Mouse (Mus musculus) hindbrain, postnatal 0 days (tissue): ENCODE results near the gene Smpd3. TPM values are rescaled to one million over a fixed set of nuclear protein-coding genes. Genes with fewer than 3 reads are reported as not detected.

Source experiments
- ATAC-seq: fragments of 200-750 bp; cut with Nextera tagmentation; 2 replicates; pipeline ENCODE4 v1.8.0; 2017; ENCODE audit warnings: mild to moderate bottlenecking, moderate TSS enrichment, moderate library complexity
- DNase-seq: peaks from one replicate; pipeline ENCODE4 v3.0.0-alpha.2; 2015; ENCODE audit warnings: low spot score
- H3K27ac ChIP-seq: fragments of 300-500 bp; sonication (generic); 2 replicates; pipeline ENCODE4 v1.5.1; 2014; ENCODE audit warnings: mild to moderate bottlenecking
- H3K27me3 ChIP-seq: fragments of 300-500 bp; sonication (generic); 2 replicates; pipeline ENCODE4 v1.6.1; 2014; ENCODE audit warnings: low read length, mixed read lengths; ENCODE audit not compliant: insufficient read depth
- H3K36me3 ChIP-seq: fragments of 300-500 bp; sonication (generic); 2 replicates; pipeline ENCODE4 v1.6.1; 2014; ENCODE audit warnings: low read length, mixed read lengths; ENCODE audit not compliant: insufficient read depth
- H3K4me1 ChIP-seq: fragments of 300-500 bp; sonication (generic); 2 replicates; pipeline ENCODE4 v1.6.1; 2014; ENCODE audit warnings: antibody characterized with exemption, low read length, mixed read lengths; ENCODE audit not compliant: insufficient read depth
- H3K4me2 ChIP-seq: fragments of 300-500 bp; sonication (generic); 2 replicates; pipeline ENCODE4 v1.6.1; 2014; ENCODE audit warnings: low read depth, mild to moderate bottlenecking, low read length, moderate library complexity, mixed read lengths
- H3K4me3 ChIP-seq: fragments of 300-500 bp; sonication (generic); 2 replicates; pipeline ENCODE4 v1.5.1; 2014; ENCODE audit warnings: low read length
- H3K9ac ChIP-seq: fragments of 300-500 bp; sonication (generic); replicated peaks from 2 replicates; pipeline ENCODE4 v1.6.1; 2014; ENCODE audit warnings: mild to moderate bottlenecking, low read length, moderate library complexity, mixed read lengths
- H3K9me3 ChIP-seq: fragments of 300-500 bp; sonication (generic); 2 replicates; pipeline ENCODE4 v1.6.1; 2016; ENCODE audit warnings: low read length, mixed read lengths
- CTCF ChIP-seq: IDR thresholded peaks from 2 replicates; pipeline ENCODE4 v1.5.1; 2016; ENCODE audit warnings: antibody characterized with exemption, control low read depth, low read depth
- WGBS: fragments of 180-500 bp; shearing (Covaris S2); extraction: QIAGEN DNeasy Blood & Tissue Kit; methylation state at CpG from one replicate; pipeline ENCODE4 v1.1.7; 2014; 5-methylcytosine and 5-hydroxymethylcytosine counted together
- polyA plus RNA-seq: library from polyadenylated mRNA; unstranded; fragments of >200 nt; fragmentation: Nextera tagmentation; extraction: Ambion mirVana; gene quantifications from 2 replicates; pipeline ENCODE4 v1.2.1, GENCODE M21; 2015
- total RNA-seq: library from RNA; depleted of rRNA; stranded (reverse); fragments of >200 nt; gene quantifications from 2 replicates; pipeline ENCODE4 v1.2.3, GENCODE M21; 2014

The Smpd3 gene
- total and polyA plus RNA-seq, 2 experiments from 2014 or later = 58.2 to 88.3 TPM

DNA sequence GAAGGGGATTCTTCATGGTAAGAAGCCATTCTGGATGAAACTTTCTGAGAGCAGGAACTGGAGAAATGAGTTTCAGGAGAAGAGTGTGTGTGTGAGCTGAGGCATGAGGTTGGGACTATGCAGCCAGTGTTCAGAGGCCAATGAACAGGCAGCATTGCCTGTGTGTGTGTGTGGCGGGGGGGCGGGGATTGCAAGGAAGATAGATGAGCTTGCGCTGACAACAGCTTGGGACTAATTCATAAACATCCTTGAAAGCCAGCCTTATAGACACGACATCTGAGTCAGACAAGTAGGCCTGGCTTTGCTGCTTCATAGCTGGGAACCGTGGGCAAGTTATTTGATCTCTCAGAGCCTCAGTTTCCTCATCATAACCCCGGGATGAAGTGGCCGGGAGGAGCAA is 31.3 kb upstream of the Smpd3 start:
- H3K27ac ChIP-seq = no peak overlapping the region
- ATAC-seq (no peak), DNase-seq (no peak)
- H3K4me2 ChIP-seq = no peak overlapping the region
- no peak for TF ChIP-seq CTCF
- H3K4me1 ChIP-seq = no peaks in the 10 kb centered on the region
- H3K36me3 ChIP-seq = no peaks in the 10 kb centered on the region
- no peak overlapping the region for H3K4me3 ChIP-seq
- H3K9ac ChIP-seq = no peak overlapping the region
- WGBS = 84% methylated on average over 7 of the region's 7 CpGs
- no peaks in the 10 kb centered on the region for H3K27me3 ChIP-seq
- no peaks in the 10 kb centered on the region for H3K9me3 ChIP-seq

- H3K9me3 ChIP-seq = no peaks in the 10 kb centered on the region
- no peak overlapping the region for H3K4me3 ChIP-seq
- DNase-seq = no peak
- H3K36me3 ChIP-seq = no peaks in the 10 kb centered on the region
- H3K9ac ChIP-seq = no peak overlapping the region
- H3K4me1 ChIP-seq = no peaks in the 10 kb centered on the region
- no peak for ATAC-seq
- H3K27ac ChIP-seq = no peak overlapping the region
- 71% methylated on average over 3 of the region's 3 CpGs for WGBS
- H3K4me2 ChIP-seq = no peak overlapping the region
- peak; percentile 32 for TF ChIP-seq CTCF
- H3K27me3 ChIP-seq = no peaks in the 10 kb centered on the region
Observed at GRCm38 (mm10) chr8:106368501-106368900, 30.7 kb upstream of the Smpd3 start.

DNA sequence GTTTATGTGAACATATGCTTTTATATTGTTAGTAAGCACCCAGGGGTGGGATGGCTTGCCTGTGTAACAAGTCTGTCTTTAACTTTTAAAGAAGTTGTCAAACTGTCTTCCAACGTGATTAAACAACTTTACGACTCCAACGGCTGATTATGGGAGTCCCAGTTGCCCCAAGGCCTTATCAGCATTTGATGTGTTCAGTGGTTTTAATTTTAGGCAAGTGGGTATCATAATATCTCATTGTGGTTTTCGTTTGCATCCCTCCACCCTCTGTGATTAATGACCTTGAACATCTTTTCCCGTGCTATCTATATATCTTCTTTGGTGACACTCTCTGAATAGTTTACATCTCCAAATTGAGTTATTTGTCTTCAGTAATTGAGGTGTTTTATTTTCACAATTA is 27.0 kb upstream of the Smpd3 start:
- no peak for TF ChIP-seq CTCF
- 78% methylated on average over 5 of the region's 5 CpGs for WGBS
- H3K27me3 ChIP-seq = no peaks in the 10 kb centered on the region
- no peak overlapping the region for H3K27ac ChIP-seq
- H3K9ac ChIP-seq = no peak overlapping the region
- no peaks in the 10 kb centered on the region for H3K9me3 ChIP-seq
- ATAC-seq (no peak), DNase-seq (no peak)
- H3K4me2 ChIP-seq = no peak overlapping the region
- H3K4me1 ChIP-seq = no peaks in the 10 kb centered on the region
- H3K36me3 ChIP-seq = no peaks in the 10 kb centered on the region
- H3K4me3 ChIP-seq = no peak overlapping the region

DNA sequence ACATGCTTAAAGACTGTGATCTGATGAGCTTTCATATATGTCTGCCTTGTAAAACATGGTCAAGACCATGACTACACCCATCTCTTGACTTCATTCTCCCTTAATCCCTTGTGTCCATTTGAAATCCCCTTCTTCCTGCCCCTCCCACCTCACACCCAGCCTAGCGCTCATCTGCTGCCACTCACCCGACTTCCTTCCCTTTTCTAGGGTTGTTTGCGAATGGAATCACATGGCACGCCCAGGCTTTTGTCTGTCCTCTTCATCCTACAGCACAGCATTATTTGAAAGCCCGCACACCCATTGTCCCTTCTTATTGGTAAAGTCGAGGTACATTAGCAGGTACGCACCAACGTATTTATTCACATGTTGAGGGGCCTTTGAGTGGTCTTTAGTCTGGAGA is 26.5 kb upstream of the Smpd3 start:
- 75% methylated on average over 8 of the region's 8 CpGs for WGBS
- no peaks in the 10 kb centered on the region for H3K4me1 ChIP-seq
- ATAC-seq = no peak

GRCm38 (mm10) chr8:106363321-106363720 is 25.5 kb upstream of the Smpd3 start:
- no peak for TF ChIP-seq CTCF
- no peak for DNase-seq
- H3K27ac ChIP-seq = no peak overlapping the region
- H3K9ac ChIP-seq = no peak overlapping the region
- H3K4me2 ChIP-seq = no peak overlapping the region
- ATAC-seq = no peak
- no peaks in the 10 kb centered on the region for H3K27me3 ChIP-seq
- no peaks in the 10 kb centered on the region for H3K4me1 ChIP-seq
- no peak overlapping the region for H3K4me3 ChIP-seq
- H3K9me3 ChIP-seq = no peaks in the 10 kb centered on the region
- no peaks in the 10 kb centered on the region for H3K36me3 ChIP-seq
- 86% methylated on average over 8 of the region's 8 CpGs for WGBS

More for the DNA sequence above, 26.5 kb upstream of the Smpd3 start:
- H3K4me3 ChIP-seq = no peak overlapping the region
- H3K27me3 ChIP-seq = no peaks in the 10 kb centered on the region
- no peak overlapping the region for H3K4me2 ChIP-seq
- TF ChIP-seq CTCF = no peak
- no peak for DNase-seq
- no peaks in the 10 kb centered on the region for H3K36me3 ChIP-seq
- no peaks in the 10 kb centered on the region for H3K9me3 ChIP-seq
- H3K27ac ChIP-seq = no peak overlapping the region
- no peak overlapping the region for H3K9ac ChIP-seq

DNA sequence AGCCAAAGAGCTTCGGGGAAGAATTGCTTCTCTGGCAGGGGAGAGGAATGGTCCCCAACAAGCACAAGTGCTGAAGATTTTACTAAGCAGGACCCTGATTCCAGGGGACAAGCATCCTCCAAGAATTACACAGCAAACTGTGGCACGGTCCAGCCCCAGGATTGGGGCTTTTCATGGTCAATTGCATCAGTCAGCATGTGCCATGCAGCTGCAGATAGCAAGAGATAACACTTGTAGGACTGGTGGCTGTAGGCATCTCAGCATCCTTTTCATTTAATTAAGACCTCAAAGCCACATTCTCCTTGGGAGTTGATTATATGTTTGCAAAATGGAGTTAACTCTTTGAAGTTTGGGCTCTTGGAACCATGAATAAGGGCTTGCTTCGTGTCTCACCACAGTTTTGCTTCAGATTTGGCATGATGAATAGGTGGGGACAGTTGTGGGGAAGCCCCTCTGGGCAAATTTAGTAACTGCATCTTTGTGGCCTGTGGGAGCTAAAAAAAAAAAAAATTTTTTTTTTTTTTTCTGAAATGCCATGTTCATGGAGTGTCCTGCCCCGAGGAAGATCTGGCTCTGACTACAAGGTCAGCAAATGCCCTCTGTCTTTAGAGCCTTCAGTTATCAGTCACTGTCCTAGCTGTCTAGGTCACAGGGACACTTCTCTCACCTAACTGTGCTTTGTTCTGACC is 22.0 kb upstream of the Smpd3 start:
- 79% methylated on average over 4 of the region's 4 CpGs for WGBS
- TF ChIP-seq CTCF = no peak
- no peaks in the 10 kb centered on the region for H3K4me1 ChIP-seq
- H3K9ac ChIP-seq = no peak overlapping the region
- no peak overlapping the region for H3K27ac ChIP-seq
- no peak overlapping the region for H3K4me2 ChIP-seq
- no peaks in the 10 kb centered on the region for H3K36me3 ChIP-seq
- H3K4me3 ChIP-seq = no peak overlapping the region
- DNase-seq (no peak), ATAC-seq (no peak)
- H3K27me3 ChIP-seq = no peaks in the 10 kb centered on the region
- H3K9me3 ChIP-seq = no peaks in the 10 kb centered on the region

DNA sequence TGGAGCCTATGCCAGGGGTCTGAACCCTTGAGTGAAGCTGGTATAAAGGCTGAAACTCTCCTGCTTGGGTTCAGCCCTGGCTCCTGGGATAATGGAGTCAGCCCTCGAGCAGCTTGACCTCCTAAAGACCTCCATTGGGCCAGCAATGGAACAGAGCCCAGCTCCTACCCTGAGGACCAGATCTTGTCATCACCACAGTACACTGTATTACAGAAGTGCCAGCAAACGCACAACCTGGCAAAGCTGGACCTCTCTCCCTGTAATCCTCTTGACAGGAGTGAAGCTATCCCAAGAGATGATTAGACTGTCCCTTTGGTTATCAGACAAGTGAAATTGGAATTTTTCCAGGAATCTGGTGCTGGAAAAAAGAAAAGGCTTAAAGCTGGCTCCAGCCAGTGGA is 13.3 kb upstream of the Smpd3 start:
- DNase-seq = no peak
- H3K27me3 ChIP-seq = no peaks in the 10 kb centered on the region
- no peaks in the 10 kb centered on the region for H3K4me1 ChIP-seq
- H3K4me3 ChIP-seq = no peak overlapping the region
- H3K9ac ChIP-seq = no peak overlapping the region
- H3K4me2 ChIP-seq = no peak overlapping the region
- whole genome bisulfite sequencing = 39% methylated on average over 2 of the region's 2 CpGs
- TF ChIP-seq CTCF = no peak
- H3K36me3 ChIP-seq = no peaks in the 10 kb centered on the region
- ATAC-seq = no peak
- H3K9me3 ChIP-seq = no peaks in the 10 kb centered on the region
- H3K27ac ChIP-seq = no peak overlapping the region
